Mouse (Mus musculus): ENCODE results near the gene Lypd6.

Lypd6 gene

GRCm38 (mm10) chr2:50106879-50107278 lies 40.6 kb downstream of the Lypd6 start:
- no peak for DNase-seq (ENCODE audit: low spot score in 2 of 2)

- peak in 1 of 2 experiments; percentile 10 for DNase-seq (ENCODE audit: low spot score in 2 of 2)
These were observed 43.9 kb downstream of the Lypd6 start for GRCm38 (mm10) chr2:50110167-50110566.

- no peak for DNase-seq (ENCODE audit: low spot score in 2 of 2)
These were observed 44.9 kb downstream of the Lypd6 start for GRCm38 (mm10) chr2:50111169-50111568.

GRCm38 (mm10) chr2:50111609-50112008 lies 45.4 kb downstream of the Lypd6 start:
- no peak for DNase-seq (ENCODE audit: low spot score in 2 of 2)

DNA sequence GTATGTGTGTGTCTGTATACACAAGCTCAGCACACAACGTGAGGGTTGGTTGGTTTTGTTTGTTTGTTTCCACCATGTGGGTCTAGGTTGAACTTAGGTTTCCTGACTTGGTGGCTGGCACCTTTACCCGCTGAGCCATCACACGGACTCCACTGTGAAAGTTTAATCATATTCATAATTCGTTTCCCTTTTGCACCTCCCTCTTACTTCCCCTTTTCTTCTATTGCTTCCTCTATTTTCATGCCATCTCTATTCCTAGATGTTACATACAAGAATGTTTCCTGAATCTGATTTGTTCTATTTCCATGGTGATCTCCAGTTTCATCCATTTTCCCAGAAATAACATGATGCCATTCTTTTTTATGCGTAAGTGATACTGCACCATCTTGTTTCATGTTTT lies 46.2 kb downstream of the Lypd6 start:
- DNase-seq (ENCODE audit: low spot score in 2 of 2): no peak

- no peak for DNase-seq (ENCODE audit: low spot score in 2 of 2)
These were observed 52.9 kb downstream of the Lypd6 start for GRCm38 (mm10) chr2:50119101-50119500.

- DNase-seq (ENCODE audit: low spot score in 2 of 2): no peak
These were observed 54.6 kb downstream of the Lypd6 start for GRCm38 (mm10) chr2:50120839-50121238.

- DNase-seq (ENCODE audit: low spot score in 2 of 2): no peak
These were observed 57.1 kb downstream of the Lypd6 start for GRCm38 (mm10) chr2:50123376-50123775.

- no peak for DNase-seq (ENCODE audit: low spot score in 2 of 2)
These were observed 61.4 kb downstream of the Lypd6 start for GRCm38 (mm10) chr2:50127513-50128175.

- DNase-seq (ENCODE audit: low spot score in 2 of 2): no peak
These were observed 62.4 kb downstream of the Lypd6 start for GRCm38 (mm10) chr2:50128322-50129277.

DNA sequence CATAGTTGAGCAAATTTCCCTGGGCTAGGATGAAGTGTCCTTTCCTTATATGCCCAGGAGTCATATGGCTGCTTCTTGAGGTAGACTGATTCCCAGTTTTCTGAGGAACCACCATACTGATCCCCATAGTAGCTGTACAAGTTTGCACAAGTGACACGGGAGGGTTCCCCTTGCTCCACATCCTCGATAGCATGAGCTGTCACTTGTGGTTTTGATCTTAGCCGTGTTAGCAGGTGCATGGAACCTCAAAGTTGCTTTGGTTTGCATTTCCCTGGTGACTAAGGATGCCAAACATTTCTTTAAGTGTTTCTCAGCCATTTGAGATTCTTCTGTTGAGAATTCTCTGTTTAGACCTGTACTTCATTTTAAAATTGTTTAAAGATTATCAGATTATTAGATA lies 64.4 kb downstream of the Lypd6 start:
- DNase-seq (ENCODE audit: low spot score in 2 of 2): no peak

DNA sequence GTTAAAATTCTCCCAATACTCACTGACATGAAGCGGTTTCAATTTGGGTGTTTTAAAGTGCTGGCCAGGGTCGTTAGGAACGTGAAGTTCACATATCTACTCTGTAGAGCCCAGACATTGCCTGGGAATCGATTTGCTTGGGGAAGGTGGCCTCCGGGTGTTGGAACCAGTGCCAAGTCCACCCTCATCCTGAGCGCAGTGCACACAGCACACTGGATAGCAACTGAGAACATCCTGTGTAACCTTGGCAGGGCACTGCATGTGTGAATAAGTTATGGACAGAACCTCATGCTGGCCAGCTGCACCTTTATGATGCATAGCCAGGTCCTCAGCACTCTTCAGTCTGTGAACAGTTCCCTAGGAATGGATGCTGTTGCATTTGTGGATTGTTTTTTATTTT lies 77.4 kb downstream of the Lypd6 start:
- no peak for DNase-seq (ENCODE audit: low spot score in 2 of 2)

DNA sequence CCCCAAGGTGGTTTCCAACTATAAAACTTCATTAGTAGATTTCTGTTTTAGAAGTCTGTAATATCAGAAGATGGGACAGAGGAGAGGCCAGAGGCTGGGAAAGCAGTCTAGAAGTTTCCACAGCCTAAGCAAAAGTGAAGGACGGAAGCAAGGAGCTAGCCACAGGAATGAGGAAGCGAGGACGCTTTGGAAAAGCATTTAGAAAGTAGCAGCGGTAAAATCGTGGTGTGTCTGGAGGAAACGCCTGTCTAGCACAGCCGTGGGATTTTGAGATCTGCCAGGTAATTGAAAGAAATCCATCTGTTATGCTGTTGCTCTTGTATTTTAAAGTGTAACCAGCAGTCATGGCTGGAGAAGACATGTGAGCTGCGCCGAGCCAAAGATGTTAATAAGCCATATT lies 81.1 kb downstream of the Lypd6 start:
- no peak for DNase-seq (ENCODE audit: low spot score in 2 of 2)

GRCm38 (mm10) chr2:50149257-50150202 lies 83.3 kb downstream of the Lypd6 start:
- DNase-seq (ENCODE audit: low spot score in 2 of 2): no peak

DNA sequence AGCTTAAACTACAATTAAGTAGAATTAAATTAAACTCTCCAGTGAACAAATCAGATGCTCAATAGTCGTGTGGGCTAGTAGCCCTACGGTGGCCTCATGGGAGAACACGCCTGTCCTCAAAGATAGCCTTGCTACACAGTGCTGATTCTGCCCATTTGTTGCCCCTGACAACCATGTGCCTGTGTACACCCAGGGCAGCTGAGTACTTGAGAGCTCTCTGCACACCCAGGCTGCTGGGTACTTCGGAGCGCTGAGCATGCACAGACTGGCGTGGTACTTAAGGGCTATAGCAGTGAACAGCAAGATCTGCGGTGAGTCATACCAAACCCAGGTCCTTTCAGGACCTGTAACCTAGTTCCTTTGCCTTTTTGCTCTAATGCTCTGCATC lies 84.0 kb downstream of the Lypd6 start:
- no peak for DNase-seq (ENCODE audit: low spot score in 2 of 2)

- DNase-seq (ENCODE audit: low spot score in 2 of 2): no peak
These were observed 84.6 kb downstream of the Lypd6 start for GRCm38 (mm10) chr2:50150816-50151215.

- DNase-seq (ENCODE audit: low spot score in 2 of 2): no peak
These were observed 85.2 kb downstream of the Lypd6 start for GRCm38 (mm10) chr2:50151401-50151800.

DNA sequence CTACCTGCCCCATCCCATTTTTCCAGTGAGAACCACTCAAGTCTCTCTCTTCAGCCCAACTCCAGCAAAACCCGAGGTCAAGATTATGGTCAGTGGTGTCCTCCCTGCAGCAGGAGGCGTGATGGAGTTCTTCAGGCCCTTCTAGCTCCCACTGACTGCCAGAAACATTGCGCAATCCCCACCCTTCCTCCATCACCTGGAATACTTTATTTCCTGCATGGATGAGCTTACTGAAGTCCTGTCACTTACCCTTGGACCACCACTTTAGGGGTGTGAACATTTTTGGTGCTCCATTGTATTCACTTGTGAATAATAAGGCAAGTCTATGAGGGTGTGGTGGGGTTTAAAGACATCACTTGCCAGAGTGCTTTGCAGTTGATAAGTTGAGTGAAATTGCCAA lies 85.7 kb downstream of the Lypd6 start:
- no peak for DNase-seq (ENCODE audit: low spot score in 2 of 2)

- no peak for DNase-seq (ENCODE audit: low spot score in 2 of 2)
These were observed 89.8 kb downstream of the Lypd6 start for GRCm38 (mm10) chr2:50156009-50156408.

DNA sequence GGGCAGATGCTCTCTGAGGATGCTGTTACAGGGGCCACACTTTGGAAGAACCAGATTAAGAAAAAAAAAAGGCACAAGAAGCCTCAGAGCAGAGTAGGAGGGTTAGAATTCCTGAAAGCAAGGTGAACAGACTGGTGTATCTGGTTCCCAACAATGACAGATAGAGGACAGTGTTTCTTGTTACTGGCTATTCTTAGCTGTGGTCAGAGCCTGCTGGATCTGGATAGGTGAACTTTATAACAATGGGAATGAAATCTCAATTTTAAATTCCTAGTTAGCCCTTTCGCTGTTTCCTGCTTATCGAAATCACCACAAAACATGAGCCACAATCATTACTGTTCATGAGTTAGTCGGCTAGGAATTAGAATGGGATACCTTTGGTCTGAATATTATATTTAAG lies 93.8 kb downstream of the Lypd6 start:
- DNase-seq (ENCODE audit: low spot score in 2 of 2): no peak

DNA sequence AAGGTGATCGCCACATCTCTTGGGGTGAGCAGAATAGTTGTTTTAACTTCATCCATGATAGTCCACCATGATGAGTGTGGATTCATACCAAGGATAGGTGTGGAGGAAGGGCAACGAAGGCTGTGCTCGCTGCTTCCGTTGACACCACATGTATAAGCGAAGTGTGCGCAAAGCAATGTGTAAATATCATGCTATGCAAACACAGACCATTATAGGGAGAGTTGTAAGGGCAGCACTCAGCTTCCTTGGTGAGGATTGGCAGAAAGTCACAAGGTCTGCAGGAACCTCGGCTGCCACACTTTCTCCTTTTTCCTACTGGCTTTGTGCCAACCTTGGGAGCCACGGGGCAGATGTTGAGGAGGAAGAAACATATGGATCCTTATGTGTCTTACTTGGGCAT lies 97.4 kb downstream of the Lypd6 start:
- DNase-seq (ENCODE audit: low spot score in 2 of 2): no peak

DNA sequence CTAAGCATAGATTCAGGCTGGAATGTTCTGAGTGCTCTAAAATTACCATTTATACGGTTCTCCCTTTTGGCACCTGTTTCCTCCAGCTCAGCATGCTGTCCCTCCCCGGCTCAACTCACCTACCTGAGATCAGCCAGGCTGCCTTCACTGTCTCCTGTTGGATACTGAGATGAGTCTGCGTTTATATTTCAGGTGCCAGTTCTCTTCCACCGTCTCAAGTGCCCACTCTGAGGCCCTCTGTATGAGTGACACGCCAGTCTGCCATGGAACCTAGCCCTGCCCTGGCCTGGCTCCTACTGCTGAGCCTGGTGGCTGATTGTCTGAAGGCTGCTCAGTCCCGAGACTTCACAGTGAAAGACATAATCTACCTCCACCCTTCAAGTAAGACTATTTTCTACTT lies 99.0 kb downstream of the Lypd6 start:
- DNase-seq (ENCODE audit: low spot score in 2 of 2): no peak
